Mouse (Mus musculus) frontal cortex, adult 2 months (tissue): ENCODE measurements around the gene Atp13a3. TPM values are rescaled to one million over a fixed set of nuclear protein-coding genes. Genes with fewer than 3 reads are reported as not detected.
A peak's percentile ranks its signal among the peaks of the same experiment; 100 is the strongest.
"Not testable (repeated sequence)": the region's sequence is repeated elsewhere in the genome, so short reads cannot be mapped to it uniquely, and the experiment has no call there.

Experiments used
- DNase-seq, 2 experiments: peaks; one replicate each; pipeline ENCODE4 v3.0.0; 2022; ENCODE audit warnings: low spot score in 1 of 2; ENCODE audit errors: extremely low spot score in 1 of 2
- polyA plus RNA-seq: library from polyadenylated mRNA; depleted of rRNA; stranded (reverse); fragments of >200 nt; gene quantifications from 2 replicates; pipeline ENCODE4 v1.2.3, GENCODE M21; 2012

The Atp13a3 gene
- polyA plus RNA-seq, 1 experiment, result 29.3 TPM

GRCm38 (mm10) chr16:30364604-30365003 is 41.2 kb downstream of the Atp13a3 start:
- no peak for DNase-seq

GRCm38 (mm10) chr16:30362528-30362927 is 43.2 kb downstream of the Atp13a3 start:
- DNase-seq, result peak; percentile 6 to 27

GRCm38 (mm10) chr16:30353489-30353888 is 52.3 kb downstream of the Atp13a3 start:
- not testable (repeated sequence) for DNase-seq

GRCm38 (mm10) chr16:30314236-30314635 is 91.5 kb downstream of the Atp13a3 start:
- peak in 1 of 2 experiments; percentile 48 for DNase-seq

GRCm38 (mm10) chr16:30310647-30311046 is 95.1 kb downstream of the Atp13a3 start, which contains the start of gene Gp5:
Gene Gp5, minus strand, starts transcription at chr16:30310779.
- no peak for DNase-seq

- no peak for DNase-seq
These were observed 95.6 kb downstream of the Atp13a3 start for GRCm38 (mm10) chr16:30310171-30310515.

GRCm38 (mm10) chr16:30309395-30310170 is 96.2 kb downstream of the Atp13a3 start:
- DNase-seq, result peak in 1 of 2 experiments; percentile 22

- peak; percentile 24 to 72 for DNase-seq
These were observed 97.0 kb downstream of the Atp13a3 start for GRCm38 (mm10) chr16:30308616-30309394.

GRCm38 (mm10) chr16:30307961-30308615 is 97.7 kb downstream of the Atp13a3 start:
- DNase-seq, result no peak

GRCm38 (mm10) chr16:30307306-30307705 is 98.5 kb downstream of the Atp13a3 start:
- DNase-seq, result no peak

- no peak for DNase-seq
These were observed 99.7 kb downstream of the Atp13a3 start for GRCm38 (mm10) chr16:30306102-30306501.

- DNase-seq, result no peak
These were observed 101.5 kb downstream of the Atp13a3 start for GRCm38 (mm10) chr16:30304236-30304635.

- no peak for DNase-seq
These were observed 102.4 kb downstream of the Atp13a3 start for GRCm38 (mm10) chr16:30303411-30303810.

- DNase-seq, result no peak
These were observed 103.1 kb downstream of the Atp13a3 start for GRCm38 (mm10) chr16:30302686-30303085.

- no peak for DNase-seq
These were observed 106.0 kb downstream of the Atp13a3 start for GRCm38 (mm10) chr16:30299711-30300277.

GRCm38 (mm10) chr16:30297450-30297849 is 108.3 kb downstream of the Atp13a3 start:
- DNase-seq, result no peak

GRCm38 (mm10) chr16:30296601-30297275 is 109.0 kb downstream of the Atp13a3 start:
- DNase-seq, result no peak

- DNase-seq, result no peak
These were observed 110.7 kb downstream of the Atp13a3 start for GRCm38 (mm10) chr16:30295106-30295505.

- DNase-seq, result no peak
These were observed 115.3 kb downstream of the Atp13a3 start for GRCm38 (mm10) chr16:30290436-30290835.

GRCm38 (mm10) chr16:30285701-30286100 is 120.1 kb downstream of the Atp13a3 start:
- no peak for DNase-seq
